Mouse (Mus musculus) liver, adult 2 months (tissue): Measurements from ENCODE around the gene Fhad1. TPM values are rescaled to one million over a fixed set of nuclear protein-coding genes. Genes with fewer than 3 reads are reported as not detected.

Experiments
- DNase-seq: peaks from one replicate; pipeline ENCODE4 v3.0.0-alpha.2; 2011; ENCODE audit warnings: low read depth, low spot score; ENCODE audit errors: extremely low read depth
- H3K27ac ChIP-seq: fragments of 200-500 bp; replicated peaks from 2 replicates; pipeline ENCODE4 v1.5.1; 2012; ENCODE audit warnings: low read depth, mild to moderate bottlenecking, control low read depth, inconsistent platforms, low read length; ENCODE audit not compliant: insufficient read depth
- H3K27me3 ChIP-seq: fragments of 200-500 bp; 2 replicates; pipeline ENCODE4 v1.6.1; 2012; ENCODE audit warnings: mild to moderate bottlenecking, moderate library complexity, low read length, inconsistent platforms; ENCODE audit not compliant: control insufficient read depth, insufficient read depth
- H3K36me3 ChIP-seq: fragments of 200-500 bp; 2 replicates; pipeline ENCODE4 v1.6.1; 2012; ENCODE audit warnings: low read length, inconsistent platforms; ENCODE audit not compliant: control insufficient read depth, insufficient read depth
- H3K4me1 ChIP-seq: fragments of 200-500 bp; 2 replicates; pipeline ENCODE4 v1.6.1; 2011; ENCODE audit warnings: low read length; ENCODE audit not compliant: control insufficient read depth, insufficient read depth
- H3K4me3 ChIP-seq: fragments of 200-500 bp; 2 replicates; pipeline ENCODE4 v1.5.1; 2011; ENCODE audit warnings: low read depth, mild to moderate bottlenecking, control low read depth, low read length, moderate library complexity; ENCODE audit not compliant: insufficient read depth
- H3K79me2 ChIP-seq: fragments of 200-500 bp; 2 replicates; pipeline ENCODE4 v1.6.1; 2012; ENCODE audit warnings: inconsistent platforms, mild to moderate bottlenecking, low read length, moderate library complexity; ENCODE audit not compliant: control insufficient read depth, insufficient read depth
- H3K9ac ChIP-seq: fragments of 200-500 bp; 2 replicates; pipeline ENCODE4 v1.6.1; 2012; ENCODE audit warnings: low read depth, mild to moderate bottlenecking, control low read depth, inconsistent platforms, low read length
- CTCF ChIP-seq: fragments of 200-500 bp; IDR thresholded peaks from 2 replicates; pipeline ENCODE4 v1.5.1; 2011; ENCODE audit warnings: low read depth, low read length, control low read depth
- POLR2A ChIP-seq: fragments of 200-500 bp; IDR thresholded peaks from 2 replicates; pipeline ENCODE4 v1.6.1; 2011; ENCODE audit warnings: low read length, control low read depth; ENCODE audit not compliant: insufficient read depth; ENCODE audit errors: extremely low read depth
- WGBS: fragments of 180-500 bp; shearing (Covaris S2); methylation state at CpG from one replicate; pipeline ENCODE4 v1.1.7; 2018; 5-methylcytosine and 5-hydroxymethylcytosine counted together
- polyA plus RNA-seq: library from polyadenylated mRNA; depleted of rRNA; stranded (reverse); fragments of >200 nt; gene quantifications from 2 replicates; pipeline ENCODE4 v1.2.3, GENCODE M21; 2012
- total RNA-seq: library from RNA; depleted of rRNA; stranded (reverse); fragments of >200 nt; gene quantifications from 2 replicates; pipeline ENCODE4 v1.2.3, GENCODE M21; 2014

Gene Fhad1
- total and polyA plus RNA-seq, 2 experiments: 0.06 to 2.4 TPM

GRCm38 (mm10) chr4:141993347-141994061 is 21.4 kb downstream of the Fhad1 start:
- Histone ChIP-seq H3K27ac (no peak overlapping the region), H3K4me3 (no peak overlapping the region), H3K9ac (no peak overlapping the region), H3K79me2 (no peaks in the 10 kb centered on the region), H3K4me1 (no peaks in the 10 kb centered on the region), H3K36me3 (no peaks in the 10 kb centered on the region), H3K27me3 (no peaks in the 10 kb centered on the region)
- TF ChIP-seq POLR2A (no peak), CTCF (no peak)
- no peak for DNase-seq
- 78% methylated on average over 5 of the region's 5 CpGs for WGBS

- TF ChIP-seq CTCF: no peak
- no peak for TF ChIP-seq POLR2A
- Histone ChIP-seq H3K4me3 (no peak overlapping the region), H3K9ac (no peak overlapping the region)
Observed at GRCm38 (mm10) chr4:141992530-141993204, 22.2 kb downstream of the Fhad1 start.

GRCm38 (mm10) chr4:141988178-141988577 is 26.7 kb downstream of the Fhad1 start:
- no peak for DNase-seq
- Histone ChIP-seq H3K27me3 (no peaks in the 10 kb centered on the region), H3K27ac (no peak overlapping the region), H3K36me3 (no peaks in the 10 kb centered on the region), H3K4me3 (no peak overlapping the region), H3K79me2 (no peaks in the 10 kb centered on the region), H3K4me1 (no peaks in the 10 kb centered on the region), H3K9ac (no peak overlapping the region)
- TF ChIP-seq CTCF (no peak), POLR2A (no peak)
- WGBS: 91% methylated on average over 1 of the region's 1 CpGs

More at GRCm38 (mm10) chr4:141992530-141993204, 22.2 kb downstream of the Fhad1 start:
- no peak overlapping the region for H3K27ac ChIP-seq
- no peaks in the 10 kb centered on the region for H3K79me2 ChIP-seq
- H3K4me1 ChIP-seq: no peaks in the 10 kb centered on the region
- no peaks in the 10 kb centered on the region for H3K36me3 ChIP-seq
- 88% methylated on average over 14 of the region's 14 CpGs for WGBS
- no peaks in the 10 kb centered on the region for H3K27me3 ChIP-seq
- no peak for DNase-seq

- Histone ChIP-seq H3K4me1 (no peaks in the 10 kb centered on the region), H3K4me3 (no peak overlapping the region), H3K79me2 (no peaks in the 10 kb centered on the region), H3K9ac (no peak overlapping the region), H3K27me3 (no peaks in the 10 kb centered on the region), H3K27ac (no peak overlapping the region), H3K36me3 (no peaks in the 10 kb centered on the region)
- no peak for DNase-seq
- TF ChIP-seq CTCF (no peak), POLR2A (no peak)
- WGBS: 76% methylated on average over 3 of the region's 3 CpGs
Observed at GRCm38 (mm10) chr4:141983689-141984088, 31.2 kb downstream of the Fhad1 start.

- H3K27me3 ChIP-seq: no peaks in the 10 kb centered on the region
- H3K4me1 ChIP-seq: no peaks in the 10 kb centered on the region
- no peaks in the 10 kb centered on the region for H3K79me2 ChIP-seq
- H3K4me3 ChIP-seq: no peak overlapping the region
- no peak overlapping the region for H3K9ac ChIP-seq
- 87% methylated on average over 3 of the region's 3 CpGs for WGBS
- TF ChIP-seq CTCF (no peak), POLR2A (no peak)
- DNase-seq: no peak
- no peaks in the 10 kb centered on the region for H3K36me3 ChIP-seq
- H3K27ac ChIP-seq: no peak overlapping the region
Observed at GRCm38 (mm10) chr4:141981475-141981874, 33.4 kb downstream of the Fhad1 start.

- Histone ChIP-seq H3K36me3 (no peaks in the 10 kb centered on the region), H3K27ac (no peak overlapping the region), H3K4me1 (no peaks in the 10 kb centered on the region), H3K9ac (no peak overlapping the region), H3K27me3 (no peaks in the 10 kb centered on the region), H3K4me3 (no peak overlapping the region), H3K79me2 (no peaks in the 10 kb centered on the region)
- 69% methylated on average over 11 of the region's 11 CpGs for WGBS
- no peak for DNase-seq
- no peak for TF ChIP-seq CTCF
- no peak for TF ChIP-seq POLR2A
Observed at GRCm38 (mm10) chr4:141978582-141978981, 36.3 kb downstream of the Fhad1 start.
